Mouse (Mus musculus) heart, postnatal 25 days (tissue): Measurements from ENCODE around the gene BC051019. TPM values are rescaled to one million over a fixed set of nuclear protein-coding genes. Genes with fewer than 3 reads are reported as not detected.
A peak's percentile ranks its signal among the peaks of the same experiment; 100 is the strongest.

Experiments
- DNase-seq: peaks from one replicate; pipeline ENCODE4 v3.0.0; 2022; ENCODE audit warnings: low spot score
- intact Hi-C: fragments of 180-260 bp; cut with DNase I; formaldehyde crosslinking; loops from one replicate; pipeline ENCODE4 v1.15.1; 2025
- total RNA-seq, 2 experiments: library from RNA; stranded (reverse); gene quantifications; 2 replicates each; pipeline ENCODE4 v1.2.3; 2021

BC051019 gene
- total RNA-seq, 2 experiments from 2014 or later: not detected

- intact Hi-C loops: no loop called here
- no peak for DNase-seq
Observed at GRCm38 (mm10) chr7:109710069-109710468, 13.6 kb downstream of the BC051019 start.

GRCm38 (mm10) chr7:109708961-109709382 is 14.7 kb downstream of the BC051019 start:
- intact Hi-C loops: loop anchor here (5.0 kb wide), 3 partner anchors 182 to 373 kb away; no protein-coding TSS in a partner anchor

GRCm38 (mm10) chr7:109707023-109707785 is 16.4 kb downstream of the BC051019 start:
- DNase-seq: no peak
- intact Hi-C loops: loop anchor here (5.0 kb wide), 3 partner anchors 180 to 375 kb away; no protein-coding TSS in a partner anchor

More at GRCm38 (mm10) chr7:109708961-109709382, 14.7 kb downstream of the BC051019 start:
- DNase-seq: peak; percentile 49

DNA sequence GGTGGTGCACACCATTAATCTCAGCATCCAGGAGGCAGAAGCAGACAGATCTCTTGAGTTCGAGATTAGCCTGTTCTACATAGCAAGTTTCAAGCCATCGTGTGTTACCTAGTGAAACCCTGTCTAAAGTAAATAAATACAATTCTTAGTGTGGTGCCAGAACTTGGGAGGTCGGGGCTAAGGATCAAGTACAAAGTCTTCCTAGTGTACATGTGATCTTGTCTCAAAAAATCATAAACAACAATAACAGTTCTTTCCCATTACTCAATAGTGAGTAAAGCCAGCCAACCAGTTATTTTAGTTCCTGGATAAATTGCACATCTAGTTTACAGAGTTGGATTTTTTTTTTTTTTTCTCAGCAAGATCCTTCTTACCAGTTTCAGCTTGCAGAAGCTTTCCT is 19.2 kb downstream of the BC051019 start:
- DNase-seq: no peak
- intact Hi-C loops: no loop called here

DNA sequence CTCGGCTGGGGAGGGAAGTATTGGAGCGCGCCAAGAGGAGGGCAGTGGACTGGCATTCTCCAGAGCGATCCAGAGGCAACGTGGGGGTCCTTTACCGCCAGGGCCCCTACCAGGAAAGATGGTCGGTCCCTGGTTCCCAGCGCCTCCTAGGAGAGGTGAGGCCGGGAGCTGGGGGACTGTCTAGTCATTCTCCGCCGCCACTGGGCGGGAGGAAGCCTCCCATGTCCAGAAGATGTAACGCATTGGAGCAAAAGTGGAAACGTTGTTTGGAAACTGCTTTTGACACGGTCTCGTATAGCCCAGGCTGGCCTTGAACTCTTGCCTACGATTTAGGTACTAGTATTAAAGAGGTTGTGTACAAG is 19.7 kb downstream of the BC051019 start:
- intact Hi-C loops: no loop called here
- no peak for DNase-seq

- intact Hi-C loops: no loop called here
- peak; percentile 88 for DNase-seq
Observed at GRCm38 (mm10) chr7:109703190-109704015, 20.2 kb downstream of the BC051019 start, which contains the start of the genes St5 and Akip1. Gene St5, minus strand, starts transcription at chr7:109703605. Gene Akip1, plus strand, starts transcription at chr7:109703690.

DNA sequence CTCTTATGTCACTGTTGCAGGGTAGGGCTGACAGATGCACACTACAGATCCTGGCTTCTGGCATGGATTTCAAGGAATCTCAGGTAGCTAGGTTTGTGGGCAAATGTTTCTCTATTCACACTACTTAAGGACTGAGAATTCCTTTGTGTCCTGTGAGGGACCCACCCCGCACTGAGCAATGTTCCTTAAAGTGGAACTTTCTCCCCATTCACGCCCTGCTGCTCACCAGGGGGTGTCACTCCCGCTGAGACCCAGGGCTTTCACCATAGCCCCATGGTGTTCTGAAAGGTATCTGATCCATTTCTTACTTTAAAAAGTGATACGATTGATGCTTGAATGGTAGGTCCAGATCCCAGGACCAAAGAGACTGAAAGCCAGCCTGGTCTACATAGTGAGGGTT is 20.9 kb downstream of the BC051019 start:
- intact Hi-C loops: no loop called here
- DNase-seq: no peak

DNA sequence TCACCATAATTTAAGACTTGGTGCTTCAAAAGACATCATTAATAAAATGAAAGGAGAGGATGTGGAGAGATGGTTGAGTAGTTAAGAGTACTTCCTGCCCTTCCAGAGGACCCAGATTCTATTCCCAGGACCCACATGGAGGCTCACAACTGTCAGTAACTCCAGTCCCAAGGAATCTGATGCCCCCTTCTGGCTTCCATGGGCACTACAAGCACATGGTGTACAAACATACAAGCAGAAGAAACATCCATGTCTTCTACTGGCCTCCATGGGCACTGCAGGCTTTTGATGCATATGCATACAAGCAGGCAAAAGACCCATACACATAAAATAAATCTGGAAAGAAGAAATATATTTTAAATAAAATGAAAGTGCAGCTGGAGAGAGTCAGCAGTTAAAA is 23.4 kb downstream of the BC051019 start:
- no peak for DNase-seq
- intact Hi-C loops: no loop called here

- DNase-seq: no peak
- intact Hi-C loops: no loop called here
Observed at GRCm38 (mm10) chr7:109695339-109695726, 28.3 kb downstream of the BC051019 start.

DNA sequence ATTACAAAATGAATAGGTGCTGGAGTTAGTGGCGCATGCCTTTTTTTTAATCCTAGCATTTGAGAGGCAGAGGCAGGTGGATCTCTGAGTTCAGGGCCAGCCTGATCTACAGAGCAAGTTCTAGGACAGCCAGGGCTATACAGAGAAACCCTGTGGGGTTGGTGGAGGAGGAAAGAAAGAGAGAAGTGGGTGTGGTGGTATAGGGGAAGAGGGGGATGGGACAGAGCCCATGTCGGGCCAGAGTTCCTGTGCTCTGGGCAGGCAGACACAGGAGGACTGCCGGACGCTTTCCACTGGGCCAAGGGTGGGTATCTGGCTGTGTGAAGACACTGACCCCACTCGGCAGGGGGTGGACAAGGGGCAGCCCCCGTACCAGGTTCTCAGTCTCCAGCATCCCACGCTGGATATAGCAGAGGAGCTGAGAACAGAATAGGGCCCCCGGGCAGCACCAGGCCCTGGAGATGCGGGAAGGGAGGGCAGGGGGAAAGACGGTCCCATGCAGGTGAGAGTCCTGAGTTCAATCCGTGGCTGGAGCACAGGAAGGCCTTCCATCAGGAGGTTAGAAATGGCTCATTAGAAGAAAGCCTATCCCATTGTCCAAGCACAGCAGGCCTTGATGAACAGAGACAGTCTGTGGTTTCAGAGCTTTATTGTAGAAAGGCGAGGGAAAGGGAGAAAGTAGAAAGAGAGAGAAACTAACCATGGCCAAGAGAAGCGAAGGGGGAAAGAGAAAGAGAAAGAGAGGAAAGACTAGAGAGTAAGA is 28.9 kb downstream of the BC051019 start:
- intact Hi-C loops: no loop called here
- no peak for DNase-seq

- no peak for DNase-seq
- intact Hi-C loops: no loop called here
Observed at GRCm38 (mm10) chr7:109690961-109691360, 32.7 kb downstream of the BC051019 start.

DNA sequence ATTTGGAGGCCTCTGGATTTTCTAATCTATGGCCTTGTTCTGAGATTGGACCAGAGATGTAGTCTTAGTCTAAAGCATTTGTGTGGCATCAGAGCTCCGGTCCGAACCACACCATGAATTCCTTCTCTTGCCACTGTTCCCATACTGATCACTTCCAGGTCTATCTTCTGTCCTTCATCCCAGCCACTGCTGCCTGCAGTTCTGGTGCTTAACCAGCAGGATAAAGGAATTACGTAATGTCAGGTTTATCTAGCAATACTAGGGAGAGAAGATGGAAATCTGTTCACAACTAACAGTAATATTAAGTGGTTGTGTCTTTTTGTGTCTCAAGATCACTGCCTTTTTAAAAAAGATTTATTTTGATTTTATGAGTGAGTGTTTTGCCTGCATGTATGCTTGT is 33.5 kb downstream of the BC051019 start:
- intact Hi-C loops: no loop called here
- no peak for DNase-seq

DNA sequence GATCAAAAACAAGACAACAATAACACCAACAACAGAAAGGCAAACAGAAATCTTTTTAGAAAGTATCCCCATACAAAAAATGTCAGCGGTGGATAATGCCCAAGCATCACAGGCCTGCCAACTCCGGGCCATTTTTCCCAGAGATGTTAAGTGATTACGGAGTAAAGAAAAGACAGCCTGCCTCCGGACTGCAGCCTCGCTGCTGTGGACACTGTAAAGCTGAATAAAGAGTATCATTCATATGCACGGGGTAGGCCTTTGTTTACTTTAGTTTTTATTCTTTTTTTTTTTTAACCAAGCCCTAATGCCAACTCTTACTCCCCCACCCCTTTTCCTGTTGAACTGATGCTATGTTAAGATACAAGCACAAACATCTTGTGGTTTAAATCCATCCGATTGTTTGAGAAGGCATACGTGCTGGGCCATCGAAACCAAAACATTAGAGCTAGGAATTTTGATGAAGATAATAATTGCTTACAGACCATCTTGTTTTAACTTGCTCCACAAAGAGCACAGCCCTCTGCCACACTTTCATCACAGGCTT is 37.0 kb downstream of the BC051019 start:
- DNase-seq: no peak
- intact Hi-C loops: no loop called here

DNA sequence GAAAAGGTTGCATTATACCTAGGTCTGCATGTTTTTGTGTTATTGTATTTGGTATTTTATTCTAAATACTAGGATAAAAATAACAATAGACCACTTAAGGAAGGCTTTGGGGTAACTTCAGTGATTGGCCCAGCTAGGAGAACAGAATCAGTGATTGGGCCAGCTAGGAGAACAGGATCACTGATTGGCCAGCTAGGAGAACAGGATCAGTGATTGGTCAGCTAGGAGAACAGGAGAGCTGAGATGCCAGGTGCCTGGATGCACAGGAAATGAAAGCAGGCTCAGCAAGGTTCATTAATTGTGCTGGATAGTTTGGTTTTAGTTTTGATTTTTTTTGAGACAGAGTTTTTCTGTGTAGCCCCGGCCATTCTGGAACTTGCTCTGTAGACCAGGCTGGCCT is 42.8 kb downstream of the BC051019 start:
- intact Hi-C loops: no loop called here
- DNase-seq: no peak

- intact Hi-C loops: no loop called here
- DNase-seq: no peak
Observed at GRCm38 (mm10) chr7:109680284-109680683, 43.4 kb downstream of the BC051019 start.

DNA sequence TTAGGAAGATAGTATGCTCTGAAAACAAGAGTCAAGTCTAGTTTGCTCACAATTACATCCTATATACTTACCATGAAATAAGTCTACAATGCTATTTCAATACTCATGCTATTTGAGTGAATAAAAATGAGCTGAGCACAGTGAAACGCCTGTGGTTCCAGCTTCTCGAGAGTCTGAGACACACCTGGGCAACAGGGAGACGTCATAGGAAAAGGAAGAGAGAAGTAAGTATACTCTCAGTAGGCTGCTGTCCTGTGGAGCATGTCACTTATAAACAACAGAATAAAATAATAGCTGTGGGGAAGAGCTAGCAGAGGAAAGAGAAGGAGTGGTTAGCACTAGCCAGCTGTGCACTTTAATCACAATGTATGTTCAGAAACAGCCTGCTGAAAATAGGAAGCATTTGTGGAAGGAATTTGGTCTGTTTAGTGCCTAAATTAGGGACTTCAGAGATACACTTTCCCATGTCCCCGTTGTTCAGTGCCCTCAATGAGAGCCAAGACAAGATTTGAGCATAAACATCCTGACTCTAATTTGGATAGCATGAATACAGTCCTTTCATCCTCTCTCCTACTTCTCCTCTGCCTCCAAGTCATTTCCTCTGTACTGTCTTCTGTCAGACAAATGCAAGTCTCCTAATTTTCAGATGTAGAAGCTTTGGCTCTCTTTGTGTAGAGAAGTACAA is 48.6 kb downstream of the BC051019 start:
- no peak for DNase-seq
- intact Hi-C loops: loop anchor here (5.0 kb wide), 1 partner anchor 48 kb away; no protein-coding TSS in a partner anchor

DNA sequence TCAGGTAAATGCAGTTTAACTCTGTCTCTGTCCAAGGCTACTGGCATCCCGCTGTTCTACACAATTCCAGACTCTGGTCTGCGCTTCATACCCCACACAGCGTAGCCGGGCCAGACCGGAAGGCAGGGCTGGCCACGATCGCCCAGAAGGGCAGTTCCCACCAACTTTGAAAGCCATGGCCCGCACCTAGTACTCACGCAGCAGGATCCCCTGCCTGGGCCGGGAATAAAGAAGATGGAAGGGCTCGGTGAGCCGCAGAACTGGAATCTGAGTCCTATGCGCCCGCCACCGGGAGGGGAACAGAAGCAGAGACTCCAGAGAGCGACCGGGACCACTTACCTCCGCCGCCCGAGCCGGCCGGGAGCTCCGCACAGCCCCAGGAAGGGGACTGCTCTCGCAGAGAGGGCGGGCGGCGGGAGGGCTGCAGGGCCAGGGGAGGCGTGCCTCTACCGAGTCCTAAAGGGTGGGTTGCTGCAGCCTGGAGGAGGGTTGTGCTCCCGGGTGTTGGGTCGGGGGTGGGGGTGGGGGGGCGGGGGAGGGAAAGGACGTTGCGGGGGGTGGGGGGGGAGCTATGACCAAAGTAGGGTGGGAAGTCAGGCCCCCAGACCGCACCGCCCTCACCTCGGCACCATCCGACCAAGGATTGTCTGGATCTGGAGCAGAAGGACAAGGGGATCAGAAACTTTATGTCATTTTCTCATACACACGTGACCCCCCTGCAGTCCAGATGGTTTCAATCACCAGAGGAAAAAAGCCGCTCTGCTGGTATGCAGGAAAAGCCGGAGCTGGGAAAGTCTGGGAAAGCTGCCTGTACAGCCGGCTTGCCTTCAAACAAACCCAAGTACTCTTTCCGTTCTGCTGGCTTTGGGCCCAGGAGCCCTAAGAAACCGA is 51.8 kb downstream of the BC051019 start:
- DNase-seq: peak; percentile 62
- intact Hi-C loops: loop anchor here (5.0 kb wide), 1 partner anchor 45 kb away; no protein-coding TSS in a partner anchor
